Mouse (Mus musculus): ENCODE results near the gene Accsl.

GRCm38 (mm10) chr2:93909716-93910115 lies 40.8 kb upstream of the Accsl start:
- TF ChIP-seq POLR2A (IDR thresholded peaks at IDR 0.05; ENCODE audit: borderline replicate concordance, extremely low read depth, low read depth, low read length) (no peak), CTCF (IDR thresholded peaks at IDR 0.05; ENCODE audit: insufficient read depth, low read length) (no peak)
